Mouse (Mus musculus): ENCODE measurements around the gene AC170998.1. TPM values are rescaled to one million over a fixed set of nuclear protein-coding genes. Genes with fewer than 3 reads are reported as not detected.
"Not testable (repeated sequence)": the region's sequence is repeated elsewhere in the genome, so short reads cannot be mapped to it uniquely, and the experiment has no call there.

Gene AC170998.1
- polyA plus RNA-seq, 2 experiments from 2014 or later = 10.1 TPM

- ATAC-seq = no peak
Measured at GRCm38 (mm10) chr17:28760736-28761312, 34.9 kb downstream of the AC170998.1 start.

- ATAC-seq = peak; percentile 57
Measured at GRCm38 (mm10) chr17:28761871-28762270, 36.0 kb downstream of the AC170998.1 start.

- ATAC-seq = no peak
Measured at GRCm38 (mm10) chr17:28766203-28766602, 40.3 kb downstream of the AC170998.1 start.

- no peak for ATAC-seq
Measured at GRCm38 (mm10) chr17:28766781-28767515, 41.1 kb downstream of the AC170998.1 start.

- ATAC-seq = no peak
Measured at GRCm38 (mm10) chr17:28769121-28769874, 43.4 kb downstream of the AC170998.1 start, which contains the start of gene Mapk13. Gene Mapk13 (plus strand): TSS chr17:28769297.

GRCm38 (mm10) chr17:28769875-28770421, 44.1 kb downstream of the AC170998.1 start:
- no peak for ATAC-seq

- ATAC-seq = no peak
Measured at GRCm38 (mm10) chr17:28771289-28771688, 45.4 kb downstream of the AC170998.1 start.

- ATAC-seq = not testable (repeated sequence)
Measured at GRCm38 (mm10) chr17:28774303-28774702, 48.4 kb downstream of the AC170998.1 start.

- no peak for ATAC-seq
Measured at GRCm38 (mm10) chr17:28775161-28775560, 49.3 kb downstream of the AC170998.1 start.

Other genes starting within 250 kb of the AC170998.1 start
- gene Fkbp5, start 208.6 kb upstream of the AC170998.1 start, polyA plus RNA-seq (2017; shearing (Covaris generic)) = 10 to 100 TPM; 17.4 to 17.8 TPM
- gene Armc12, start 195.3 kb upstream of the AC170998.1 start, polyA plus RNA-seq (2017; shearing (Covaris generic)) = not detected
- not detected for gene Clpsl2, start 176.7 kb upstream of the AC170998.1 start, polyA plus RNA-seq (2017; shearing (Covaris generic))
- not detected for gene Clps, start 165.3 kb upstream of the AC170998.1 start, polyA plus RNA-seq (2017; shearing (Covaris generic))
- 1 to 10 TPM; 1.1 to 1.3 TPM for gene Lhfpl5, start 150.4 kb upstream of the AC170998.1 start, polyA plus RNA-seq (2017; shearing (Covaris generic))
- 100 to 1,000 TPM; 204 to 234 TPM for gene Srpk1, start 103.4 kb upstream of the AC170998.1 start, polyA plus RNA-seq (2017; shearing (Covaris generic))
- under 1 TPM in 1 of 2 experiments, not detected in 1; 0.32 TPM for gene Slc26a8, start 35.9 kb upstream of the AC170998.1 start, polyA plus RNA-seq (2017; shearing (Covaris generic))
- 10 to 100 TPM; 17.8 to 20.7 TPM for gene Mapk14, start 34.8 kb upstream of the AC170998.1 start, polyA plus RNA-seq (2017; shearing (Covaris generic))
- gene Mapk13, start 43.2 kb downstream of the AC170998.1 start, polyA plus RNA-seq (2017; shearing (Covaris generic)) = not detected
- gene Brpf3, start 75.0 kb downstream of the AC170998.1 start, polyA plus RNA-seq (2017; shearing (Covaris generic)) = 1 to 10 TPM; 1.1 to 2.2 TPM
- gene Pnpla1, start 132.3 kb downstream of the AC170998.1 start, polyA plus RNA-seq (2017; shearing (Covaris generic)) = not detected
- 1 to 10 TPM; 2.0 to 3.4 TPM for gene 4930539E08Rik, start 189.2 kb downstream of the AC170998.1 start, polyA plus RNA-seq (2017; shearing (Covaris generic))
- gene Pxt1, start 217.8 kb downstream of the AC170998.1 start, polyA plus RNA-seq (2017; shearing (Covaris generic)) = not detected
- 10 to 100 TPM; 33.3 to 62.9 TPM for gene Kctd20, start 225.9 kb downstream of the AC170998.1 start, polyA plus RNA-seq (2017; shearing (Covaris generic))

All from CD4-positive, CD25-positive, alpha-beta regulatory T cell, adult 4 months (primary cell).